Mouse (Mus musculus): ENCODE measurements around the gene Tbpl1. TPM values are rescaled to one million over a fixed set of nuclear protein-coding genes. Genes with fewer than 3 reads are reported as not detected.

Tbpl1 gene
- polyA plus RNA-seq, 1 experiment = 72.5 TPM

GRCm38 (mm10) chr10:22660286-22661000 is 71.3 kb downstream of the Tbpl1 start:
- no peak overlapping the region for H3K4me2 ChIP-seq (ENCODE audit: low read depth)
- TF ChIP-seq E2F4 (IDR thresholded peaks at IDR 0.05; ENCODE audit: insufficient read depth) = no peak
- no peak for TF ChIP-seq CEBPB (IDR thresholded peaks at IDR 0.05; ENCODE audit: insufficient read depth, poor library complexity, severe bottlenecking)
- TF ChIP-seq SRF (IDR thresholded peaks at IDR 0.05; ENCODE audit: control insufficient read depth, insufficient read length, low read depth) = no peak
- H3ac ChIP-seq (ENCODE audit: control insufficient read depth, insufficient read length) = no peak overlapping the region
- no peak overlapping the region for H3K4me3 ChIP-seq
- H3K79me2 ChIP-seq (ENCODE audit: control insufficient read depth, insufficient read depth) = no peaks in the 10 kb centered on the region
- H3K27me3 ChIP-seq (ENCODE audit: control insufficient read depth, insufficient read depth, insufficient read length) = no peaks in the 10 kb centered on the region
- H3K36me3 ChIP-seq (ENCODE audit: control insufficient read depth, insufficient read depth) = no peaks in the 10 kb centered on the region

DNA sequence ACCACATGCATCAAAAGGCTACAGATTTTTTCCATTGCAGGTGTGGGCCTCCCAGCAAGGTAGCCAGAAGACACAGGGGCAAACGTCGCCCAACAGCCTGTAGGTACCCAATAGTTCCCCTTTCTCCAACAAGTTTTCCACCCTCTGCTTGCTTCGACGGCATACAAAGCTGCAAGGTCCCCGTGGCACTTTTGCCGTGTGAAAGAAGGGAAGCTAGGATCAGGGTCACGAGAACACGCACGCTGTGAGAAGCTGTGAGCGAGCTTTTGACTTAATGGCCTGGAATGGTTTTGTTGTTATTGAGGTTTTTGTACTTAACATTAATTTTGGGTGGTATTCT is 72.4 kb downstream of the Tbpl1 start:
- Histone ChIP-seq H3K4me3 (no peak overlapping the region), H3ac (ENCODE audit: control insufficient read depth, insufficient read length) (no peak overlapping the region), H3K79me2 (ENCODE audit: control insufficient read depth, insufficient read depth) (no peaks in the 10 kb centered on the region), H3K4me2 (ENCODE audit: low read depth) (no peak overlapping the region), H3K36me3 (ENCODE audit: control insufficient read depth, insufficient read depth) (no peaks in the 10 kb centered on the region), H3K27me3 (ENCODE audit: control insufficient read depth, insufficient read depth, insufficient read length) (no peaks in the 10 kb centered on the region)
- TF ChIP-seq POLR2A (IDR thresholded peaks at IDR 0.05; ENCODE audit: insufficient read length, low read depth) = no peak
- no peak for TF ChIP-seq POLR2AphosphoS2 (IDR thresholded peaks at IDR 0.05; ENCODE audit: insufficient read length, low read depth)
- TF ChIP-seq REST (IDR thresholded peaks at IDR 0.05; ENCODE audit: insufficient read depth, insufficient read length) = no peak
- no peak for TF ChIP-seq SRF (IDR thresholded peaks at IDR 0.05; ENCODE audit: control insufficient read depth, insufficient read length, low read depth)
- TF ChIP-seq TCF12 (IDR thresholded peaks at IDR 0.05; ENCODE audit: insufficient read depth, poor library complexity, severe bottlenecking) = no peak
- TF ChIP-seq MYOD1 (IDR thresholded peaks at IDR 0.05; ENCODE audit: control insufficient read depth in 1 of 3, insufficient read length in 2 of 3, low read depth in 2 of 3) = no peak
- TF ChIP-seq USF1 (IDR thresholded peaks at IDR 0.05; ENCODE audit: low read depth) = no peak
- no peak for TF ChIP-seq MYOG (IDR thresholded peaks at IDR 0.05; ENCODE audit: control insufficient read depth in 1 of 3, insufficient read depth in 1 of 3, insufficient read length in 2 of 3, low read depth in 2 of 3)
- TF ChIP-seq E2F4 (IDR thresholded peaks at IDR 0.05; ENCODE audit: insufficient read depth) = no peak
- no peak for TF ChIP-seq TCF3 (IDR thresholded peaks at IDR 0.05; ENCODE audit: insufficient read length, low read depth)
- TF ChIP-seq MAX (IDR thresholded peaks at IDR 0.05; ENCODE audit: low read depth) = no peak
- no peak for TF ChIP-seq CEBPB (IDR thresholded peaks at IDR 0.05; ENCODE audit: insufficient read depth, poor library complexity, severe bottlenecking)

DNA sequence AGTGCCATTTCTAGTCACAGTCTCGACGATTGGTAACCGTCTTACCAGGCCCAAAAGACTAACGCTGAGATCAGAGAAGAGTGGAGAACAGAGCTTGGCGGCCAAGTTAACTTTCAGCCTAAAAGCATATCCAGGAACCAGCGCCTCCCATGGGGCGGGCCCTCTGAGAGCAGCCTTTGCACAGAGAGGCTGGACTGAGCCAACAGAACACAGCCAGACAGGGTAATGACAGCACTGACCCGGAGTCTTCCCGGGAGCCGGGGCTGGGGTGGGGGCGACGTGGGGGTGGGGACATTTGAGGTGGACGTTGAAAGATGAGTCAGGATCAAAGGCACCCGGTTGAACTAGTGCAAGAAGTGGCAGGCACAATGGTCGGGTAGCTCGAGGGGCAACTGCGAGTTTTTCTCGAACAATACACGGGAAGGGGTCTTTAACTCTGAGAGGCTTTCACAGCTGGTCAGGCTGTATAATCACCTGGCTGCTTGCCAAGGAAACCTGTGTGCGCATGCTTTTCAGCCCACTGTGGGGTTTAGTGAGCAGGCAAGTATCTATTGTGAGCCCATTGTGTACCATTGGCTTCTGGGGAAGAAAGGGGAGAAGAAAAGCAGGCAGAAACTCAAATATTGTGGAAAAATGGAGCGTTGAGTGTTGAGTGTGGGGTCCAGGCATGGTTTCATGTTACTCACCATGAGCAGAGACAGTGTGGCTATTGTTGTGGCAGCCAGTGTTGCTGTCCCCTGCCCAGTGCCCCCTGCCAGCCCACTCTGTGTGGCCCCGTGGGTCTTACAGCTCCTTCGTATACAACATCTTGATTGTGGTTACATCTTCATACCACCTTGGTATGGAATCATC is 73.0 kb downstream of the Tbpl1 start:
- H3K4me3 ChIP-seq = no peak overlapping the region
- TF ChIP-seq POLR2A (IDR thresholded peaks at IDR 0.05; ENCODE audit: insufficient read length, low read depth) = no peak
- TF ChIP-seq E2F4 (IDR thresholded peaks at IDR 0.05; ENCODE audit: insufficient read depth) = no peak
- no peak for TF ChIP-seq SRF (IDR thresholded peaks at IDR 0.05; ENCODE audit: control insufficient read depth, insufficient read length, low read depth)
- no peak for TF ChIP-seq TCF3 (IDR thresholded peaks at IDR 0.05; ENCODE audit: insufficient read length, low read depth)
- no peak for TF ChIP-seq CEBPB (IDR thresholded peaks at IDR 0.05; ENCODE audit: insufficient read depth, poor library complexity, severe bottlenecking)
- no peak for TF ChIP-seq POLR2AphosphoS2 (IDR thresholded peaks at IDR 0.05; ENCODE audit: insufficient read length, low read depth)
- no peak for TF ChIP-seq USF1 (IDR thresholded peaks at IDR 0.05; ENCODE audit: low read depth)
- no peak for TF ChIP-seq MYOG (IDR thresholded peaks at IDR 0.05; ENCODE audit: control insufficient read depth in 1 of 3, insufficient read depth in 1 of 3, insufficient read length in 2 of 3, low read depth in 2 of 3)
- TF ChIP-seq TCF12 (IDR thresholded peaks at IDR 0.05; ENCODE audit: insufficient read depth, poor library complexity, severe bottlenecking) = no peak
- H3K36me3 ChIP-seq (ENCODE audit: control insufficient read depth, insufficient read depth) = no peaks in the 10 kb centered on the region
- H3K27me3 ChIP-seq (ENCODE audit: control insufficient read depth, insufficient read depth, insufficient read length) = no peaks in the 10 kb centered on the region
- no peak overlapping the region for H3K4me2 ChIP-seq (ENCODE audit: low read depth)
- H3K79me2 ChIP-seq (ENCODE audit: control insufficient read depth, insufficient read depth) = no peaks in the 10 kb centered on the region
- H3ac ChIP-seq (ENCODE audit: control insufficient read depth, insufficient read length) = no peak overlapping the region

Other genes with a start within 250 kb of the Tbpl1 start
- gene Slc2a12, start 86.9 kb downstream of the Tbpl1 start, polyA plus RNA-seq (2012; fragmentation: generic; extraction: Trizol) = 0.01 TPM
- gene Tcf21, start 88.2 kb upstream of the Tbpl1 start, polyA plus RNA-seq (2012; fragmentation: generic; extraction: Trizol) = not detected

Measured in myocyte (in vitro differentiated cells).